Mouse (Mus musculus) liver, postnatal 0 days (tissue): ENCODE results near the gene Crip2.

Experiments
- CTCF ChIP-seq: sonication (generic); IDR thresholded peaks from 2 replicates; pipeline ENCODE4 v1.5.1; 2016; ENCODE audit warnings: antibody characterized with exemption, low read depth
- EP300 ChIP-seq: IDR thresholded peaks from 2 replicates; pipeline ENCODE4 v1.6.1; 2016; ENCODE audit warnings: antibody characterized with exemption, low read depth, mild to moderate bottlenecking

- no peak for TF ChIP-seq CTCF
- TF ChIP-seq EP300 = no peak
These were observed 33.6 kb upstream of the Crip2 start for GRCm38 (mm10) chr12:113106386-113106785.
